Comparison of ENCODE assay signal across 21 mouse cellular contexts in genomic region chr19:32532737-32533505, GRCm38 (mm10). TPM values are rescaled to one million over a fixed set of nuclear protein-coding genes. Genes with fewer than 3 reads are reported as not detected.
A peak's percentile ranks its signal among the peaks of the same experiment; 100 is the strongest.
DNase-seq lines count a peak whose midpoint lies in the region; ATAC-seq and TF ChIP-seq lines count a peak whose summit lies in the region.
"Had no signal": no experiment of that assay in that cellular context is flagged by ENCODE, and none has a peak within 500 bp of the region (broad histone marks: within the 10 kb centered on the region; RNA-seq: fewer than 3 reads in every experiment).

No protein-coding gene starts in this region.

- H3K27ac ChIP-seq in liver, adult 2 months (replicated peaks; ENCODE audit: insufficient read depth, low read depth, low read length), result peak overlapping the region; percentile 73
- no peak overlapping the region for H3K27ac ChIP-seq in stomach, postnatal 0 days (replicated peaks)
- H3K27ac ChIP-seq: embryonic facial prominence, embryonic 13.5 days; forebrain, embryonic 12.5 days; heart, embryonic 10.5 days; hindbrain, embryonic 13.5 days; hindbrain, postnatal 0 days had no signal

- no peaks in the 10 kb centered on the region for H3K9me3 ChIP-seq in stomach, postnatal 0 days (ENCODE audit: control insufficient read depth, low read length)
- H3K9me3 ChIP-seq: embryonic facial prominence, embryonic 13.5 days; forebrain, embryonic 12.5 days; heart, embryonic 10.5 days; hindbrain, embryonic 13.5 days had no signal

- H3K79me2 ChIP-seq in liver, adult 2 months (ENCODE audit: control insufficient read depth, insufficient read depth, low read length), result no peaks in the 10 kb centered on the region

- no peak for TF ChIP-seq EP300 in stomach, postnatal 0 days (optimal IDR thresholded peaks at IDR 0.05)

- no peak overlapping the region for H3K4me2 ChIP-seq in stomach, postnatal 0 days (replicated peaks; ENCODE audit: low read depth)
- H3K4me2 ChIP-seq: embryonic facial prominence, embryonic 13.5 days; forebrain, embryonic 12.5 days; hindbrain, embryonic 13.5 days had no signal

- H3K9ac ChIP-seq in liver, adult 2 months (ENCODE audit: low read depth, low read length), result no peak overlapping the region
- H3K9ac ChIP-seq in stomach, postnatal 0 days (ENCODE audit: low read length), result no peak overlapping the region
- H3K9ac ChIP-seq: embryonic facial prominence, embryonic 13.5 days; forebrain, embryonic 12.5 days; hindbrain, embryonic 13.5 days had no signal

- H3K27me3 ChIP-seq in liver, adult 2 months (ENCODE audit: control insufficient read depth, insufficient read depth, low read length), result no peaks in the 10 kb centered on the region
- no peaks in the 10 kb centered on the region for H3K27me3 ChIP-seq in stomach, postnatal 0 days (ENCODE audit: control insufficient read depth, insufficient read depth, low read length)
- H3K27me3 ChIP-seq: embryonic facial prominence, embryonic 13.5 days; forebrain, embryonic 12.5 days; hindbrain, embryonic 13.5 days; Patski had no signal

- H3K4me3 ChIP-seq in liver, adult 2 months (ENCODE audit: insufficient read depth, low read depth, low read length), result no peak overlapping the region
- no peak overlapping the region for H3K4me3 ChIP-seq in stomach, postnatal 0 days (ENCODE audit: low read depth, low read length)
- H3K4me3 ChIP-seq: embryonic facial prominence, embryonic 13.5 days; forebrain, embryonic 12.5 days; heart, embryonic 10.5 days; hindbrain, embryonic 13.5 days had no signal

- peaks cover 24% of the 10 kb centered on the region for H3K4me1 ChIP-seq in liver, adult 2 months (ENCODE audit: control insufficient read depth, insufficient read depth, low read length)
- H3K4me1 ChIP-seq in stomach, postnatal 0 days (replicated peaks; ENCODE audit: control insufficient read depth, insufficient read depth), result no peaks in the 10 kb centered on the region
- H3K4me1 ChIP-seq: embryonic facial prominence, embryonic 13.5 days; hindbrain, embryonic 13.5 days had no signal

- TF ChIP-seq CTCF in liver, adult 2 months (IDR thresholded peaks at IDR 0.05; ENCODE audit: low read depth, low read length), result no peak
- no peak for TF ChIP-seq CTCF in stomach, postnatal 0 days (IDR thresholded peaks at IDR 0.05; ENCODE audit: low read depth)

- no peak for TF ChIP-seq POLR2A in liver, adult 2 months (IDR thresholded peaks at IDR 0.05; ENCODE audit: extremely low read depth, insufficient read depth, low read length)

- H3K36me3 ChIP-seq in liver, adult 2 months (ENCODE audit: control insufficient read depth, insufficient read depth, low read length), result no peaks in the 10 kb centered on the region
- no peaks in the 10 kb centered on the region for H3K36me3 ChIP-seq in stomach, postnatal 0 days (ENCODE audit: control insufficient read depth, insufficient read depth, low read length)
- H3K36me3 ChIP-seq: embryonic facial prominence, embryonic 13.5 days; forebrain, embryonic 12.5 days; heart, embryonic 10.5 days; hindbrain, embryonic 13.5 days had no signal

- 39% methylated on average over 7 of the region's 7 CpGs for WGBS in liver, adult 2 months
- 70% methylated on average over 7 of the region's 7 CpGs for WGBS in stomach, postnatal 0 days

- DNase-seq in liver, adult 2 months (ENCODE audit: extremely low read depth, low read depth, low spot score), result peak; percentile 79
- DNase-seq in liver (no peak), 3T3-L1 (ENCODE audit: low read depth, low spot score) (peak; percentile 17), 416B (ENCODE audit: low read depth) (peak; percentile 11)
- DNase-seq in stomach, postnatal 0 days (ENCODE audit: low spot score), result no peak
- no peak for DNase-seq in cerebellum, postnatal 14 days
- DNase-seq: adrenal gland, postnatal 10 days; cerebellum, adult 11-12 months; cerebellum, adult 9-10 months; cerebellum, postnatal 36 days; gastrocnemius, postnatal 14 days; heart, postnatal 14 days had no signal

- ATAC-seq in megakaryocyte, adult 5-6 weeks (ENCODE audit: poor library complexity, severe bottlenecking), result peak; percentile 56; the same call in 1 of the 2 replicates
- no peak for ATAC-seq in stomach, postnatal 0 days (ENCODE audit: low FRiP score, low TSS enrichment)
- ATAC-seq: activated CD4-positive, CD25-positive, alpha-beta regulatory T cell, adult 4 months; forebrain, embryonic 16.5 days; hindbrain, postnatal 0 days; Patski had no signal

RNA-seq across cellular contexts. Expression of gene Minpp1, which starts 47.4 kb away (rescaled TPM):
- 35.3 and 44.6 TPM in 2 replicates for total RNA-seq in liver, adult 2 months (2014; rRNA removed)
- polyA plus RNA-seq in liver, adult 2 months (2012; rRNA removed), result 46.8 and 53.9 TPM in 2 replicates
- total RNA-seq in megakaryocyte, adult 5-6 weeks (2015), result 23.5 and 27.5 TPM in 2 replicates
- total RNA-seq in megakaryocyte, adult 5-6 weeks (2017), result 28.2 and 28.5 TPM in 2 replicates
- polyA plus RNA-seq in stomach, postnatal 0 days (2015; fragmentation: Nextera tagmentation; extraction: Ambion mirVana), result 37.5 and 38.7 TPM in 2 replicates

Comparison
In these comparisons a context has a peak if more than half of its experiments do, and no peak if none do; other contexts are left out.
1. DNase-seq: peak in liver, adult 2 months (single experiment), 3T3-L1 (single experiment) and 416B (single experiment); none in liver (single experiment), stomach, postnatal 0 days (single experiment) and cerebellum, postnatal 14 days (0 of 2).